Mouse (Mus musculus): ENCODE measurements around the gene Epdr1. TPM values are rescaled to one million over a fixed set of nuclear protein-coding genes. Genes with fewer than 3 reads are reported as not detected.
"Not testable (repeated sequence)": the region's sequence is repeated elsewhere in the genome, so short reads cannot be mapped to it uniquely, and the experiment has no call there.

Epdr1 gene
- polyA plus RNA-seq, 1 experiment from 2014 or later, result 24.5 TPM

DNA sequence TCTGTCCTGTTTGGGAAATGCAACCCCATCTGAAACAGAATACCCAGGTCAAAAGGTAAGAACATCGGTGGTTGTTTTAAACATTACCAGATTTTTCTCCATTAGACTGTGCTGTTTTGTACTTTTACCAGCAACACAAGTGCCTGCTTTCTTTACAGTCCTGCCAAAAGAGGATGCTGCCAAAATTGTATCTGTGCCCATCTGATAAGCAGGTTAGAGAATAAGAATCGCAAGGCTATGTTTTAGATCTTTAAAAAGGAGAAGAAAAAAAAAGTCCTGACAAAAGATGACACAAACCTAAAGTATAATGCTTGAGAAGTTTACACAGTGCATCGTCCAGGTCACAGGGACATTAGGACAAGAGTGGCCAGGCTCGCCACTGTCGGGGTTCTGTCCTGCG lies 20.5 kb downstream of the Epdr1 start:
- H3K9ac ChIP-seq (replicated peaks), result no peak overlapping the region
- no peak overlapping the region for H3K27ac ChIP-seq (replicated peaks)
- 89% methylated on average over 6 of the region's 6 CpGs for WGBS
- ATAC-seq (replicated peaks), result no peak
- H3K4me1 ChIP-seq, result 0 out of 2 replicates have a peak, but pooled peaks cover 2% of the 10 kb centered on the region
- no peaks in the 10 kb centered on the region for H3K36me3 ChIP-seq
- H3K4me2 ChIP-seq (replicated peaks), result no peak overlapping the region
- H3K4me3 ChIP-seq, result no peak overlapping the region
- H3K9me3 ChIP-seq, result no peaks in the 10 kb centered on the region
- no peaks in the 10 kb centered on the region for H3K27me3 ChIP-seq

DNA sequence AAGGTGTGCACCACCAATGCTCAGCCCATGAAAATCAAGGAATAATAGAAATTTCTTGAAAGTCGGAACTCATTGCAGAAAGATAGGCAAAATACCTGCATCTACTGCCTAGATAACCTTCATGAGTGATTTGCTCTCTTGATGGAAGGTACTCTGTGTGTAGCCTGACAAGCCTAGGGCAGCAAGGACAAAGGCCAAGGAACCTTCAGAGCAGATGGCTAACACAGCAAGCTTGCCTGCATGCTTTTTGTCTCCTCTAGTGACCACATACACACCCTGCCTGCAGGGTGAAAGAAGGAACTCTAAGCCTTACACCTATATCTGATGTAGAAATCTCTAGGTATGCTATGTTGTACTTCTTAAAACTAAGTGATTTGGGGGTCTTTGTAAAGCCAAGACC lies 24.6 kb downstream of the Epdr1 start:
- WGBS, result 93% methylated on average over 1 of the region's 1 CpGs
- no peak overlapping the region for H3K4me2 ChIP-seq (replicated peaks)
- H3K4me1 ChIP-seq, result no peaks in the 10 kb centered on the region
- no peaks in the 10 kb centered on the region for H3K9me3 ChIP-seq
- no peak overlapping the region for H3K4me3 ChIP-seq
- H3K9ac ChIP-seq (replicated peaks), result no peak overlapping the region
- no peak for ATAC-seq (replicated peaks)
- H3K27me3 ChIP-seq, result no peaks in the 10 kb centered on the region
- H3K36me3 ChIP-seq, result peaks cover 6% of the 10 kb centered on the region; the same call in 1 of the 2 replicates
- no peak overlapping the region for H3K27ac ChIP-seq (replicated peaks)

- no peak overlapping the region for H3K27ac ChIP-seq (replicated peaks)
- H3K9ac ChIP-seq (replicated peaks), result no peak overlapping the region
- no peaks in the 10 kb centered on the region for H3K27me3 ChIP-seq
- ATAC-seq (replicated peaks), result no peak
- H3K4me2 ChIP-seq (replicated peaks), result no peak overlapping the region
- H3K4me1 ChIP-seq, result no peaks in the 10 kb centered on the region
- no peaks in the 10 kb centered on the region for H3K9me3 ChIP-seq
- WGBS, result 93% methylated on average over 3 of the region's 3 CpGs
- H3K4me3 ChIP-seq, result no peak overlapping the region
- peaks cover 6% of the 10 kb centered on the region; the same call in 1 of the 2 replicates for H3K36me3 ChIP-seq
These were observed 28.5 kb downstream of the Epdr1 start for GRCm38 (mm10) chr13:19590996-19591759.

DNA sequence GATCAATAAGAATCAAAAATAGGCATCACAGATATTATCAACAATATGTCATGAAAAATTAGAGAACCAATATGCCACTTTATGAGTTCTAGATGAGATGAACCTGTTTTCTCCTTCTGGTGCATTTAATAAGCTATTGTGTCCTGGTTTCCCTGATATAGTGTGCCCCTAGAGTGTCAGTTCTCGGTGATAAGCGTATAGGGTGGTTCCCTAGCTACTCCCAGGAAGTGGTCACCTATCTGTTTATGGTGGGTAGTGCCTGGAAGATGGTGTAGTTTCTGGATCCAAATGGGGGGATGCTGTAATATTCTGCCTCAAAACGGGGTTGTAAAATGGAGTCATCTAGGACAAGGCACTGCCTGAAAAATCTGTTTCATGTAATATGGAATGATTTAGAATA lies 43.8 kb downstream of the Epdr1 start:
- no peaks in the 10 kb centered on the region for H3K27me3 ChIP-seq
- no peak overlapping the region for H3K4me3 ChIP-seq
- no peak overlapping the region for H3K27ac ChIP-seq (replicated peaks)
- no peak for ATAC-seq (replicated peaks)
- 83% methylated on average over 3 of the region's 3 CpGs for WGBS
- H3K9ac ChIP-seq (replicated peaks), result no peak overlapping the region
- H3K36me3 ChIP-seq, result no peaks in the 10 kb centered on the region
- H3K4me1 ChIP-seq, result no peaks in the 10 kb centered on the region
- no peak overlapping the region for H3K4me2 ChIP-seq (replicated peaks)
- H3K9me3 ChIP-seq, result no peaks in the 10 kb centered on the region

DNA sequence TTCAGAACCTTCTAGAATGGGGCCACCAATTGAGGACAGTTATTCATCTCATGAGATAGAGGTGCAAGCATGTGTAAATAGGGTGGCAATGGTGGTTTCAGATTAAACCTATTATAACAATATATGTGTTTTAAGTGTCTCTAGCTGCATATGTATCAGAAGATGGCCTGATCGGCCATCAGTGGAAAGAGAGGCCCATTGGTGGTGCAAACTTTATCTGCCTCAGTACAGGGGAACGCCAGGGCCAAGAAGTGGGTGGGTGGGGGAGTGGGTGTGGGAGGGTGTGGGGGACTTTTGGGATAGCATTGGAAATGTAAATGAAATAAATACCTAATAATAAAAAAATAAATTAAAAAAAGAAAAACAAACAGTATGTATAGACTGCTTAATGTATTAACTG lies 45.0 kb downstream of the Epdr1 start:
- H3K36me3 ChIP-seq; H3K4me2 ChIP-seq (replicated peaks); H3K4me3 ChIP-seq; ATAC-seq (replicated peaks); H3K27ac ChIP-seq (replicated peaks); H3K9me3 ChIP-seq; H3K4me1 ChIP-seq; H3K9ac ChIP-seq (replicated peaks); H3K27me3 ChIP-seq: not testable (repeated sequence)
- 96% methylated on average over 2 of the region's 2 CpGs for WGBS

DNA sequence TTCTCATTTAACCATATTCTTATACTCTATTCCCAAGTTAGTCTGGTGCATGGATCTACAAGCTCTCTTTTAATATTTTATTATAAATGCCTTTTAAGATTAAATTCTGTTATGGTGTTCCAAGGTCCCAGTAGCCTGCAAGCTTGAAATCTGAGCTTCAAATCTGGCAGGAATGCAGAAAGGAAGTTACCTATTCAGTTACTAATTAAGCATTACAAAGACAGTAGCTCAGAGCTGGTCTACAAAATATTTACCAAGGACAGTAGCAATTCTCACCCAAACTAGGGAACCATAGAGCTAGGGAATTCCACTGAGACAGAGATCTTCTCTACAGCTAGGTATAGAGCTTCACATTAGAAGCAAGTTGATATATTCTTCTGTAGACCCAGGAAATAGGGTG lies 49.6 kb downstream of the Epdr1 start:
- not testable (repeated sequence) for ATAC-seq (replicated peaks); H3K4me2 ChIP-seq (replicated peaks); H3K4me1 ChIP-seq; H3K9me3 ChIP-seq; H3K27ac ChIP-seq (replicated peaks); H3K27me3 ChIP-seq; H3K4me3 ChIP-seq; H3K9ac ChIP-seq (replicated peaks); H3K36me3 ChIP-seq

GRCm38 (mm10) chr13:19562510-19562909 lies 57.2 kb downstream of the Epdr1 start:
- 93% methylated on average over 1 of the region's 1 CpGs for WGBS
- H3K27me3 ChIP-seq, result no peaks in the 10 kb centered on the region
- no peaks in the 10 kb centered on the region for H3K36me3 ChIP-seq
- H3K9ac ChIP-seq (replicated peaks), result no peak overlapping the region
- H3K4me3 ChIP-seq, result no peak overlapping the region
- H3K4me1 ChIP-seq, result no peaks in the 10 kb centered on the region
- no peak for ATAC-seq (replicated peaks)
- no peak overlapping the region for H3K27ac ChIP-seq (replicated peaks)
- H3K9me3 ChIP-seq, result no peaks in the 10 kb centered on the region
- H3K4me2 ChIP-seq (replicated peaks), result no peak overlapping the region

DNA sequence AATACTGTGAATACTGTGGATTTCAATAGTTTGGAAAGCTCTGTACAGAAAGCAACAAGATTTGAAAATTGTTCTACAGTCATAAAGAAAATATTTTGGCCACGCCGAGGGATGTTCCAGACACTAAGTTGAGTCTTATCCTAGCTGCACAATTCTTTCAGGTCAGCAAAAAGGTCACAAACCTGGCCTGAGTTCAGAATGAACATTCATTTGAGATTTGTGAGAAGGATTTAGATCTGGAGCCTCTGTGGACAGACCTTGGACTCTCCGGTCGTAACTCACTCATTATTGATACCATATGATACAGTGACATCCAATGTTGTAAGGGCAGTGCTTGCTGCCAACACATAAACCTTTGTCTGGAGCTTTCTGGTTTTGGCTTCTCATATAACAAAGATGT lies 64.3 kb downstream of the Epdr1 start:
- 90% methylated on average over 4 of the region's 4 CpGs for WGBS
- no peak overlapping the region for H3K4me3 ChIP-seq
- ATAC-seq (replicated peaks), result no peak

More for the DNA sequence above, 64.3 kb downstream of the Epdr1 start:
- H3K9me3 ChIP-seq, result no peaks in the 10 kb centered on the region
- no peaks in the 10 kb centered on the region for H3K36me3 ChIP-seq
- no peak overlapping the region for H3K9ac ChIP-seq (replicated peaks)
- no peaks in the 10 kb centered on the region for H3K27me3 ChIP-seq
- no peak overlapping the region for H3K4me2 ChIP-seq (replicated peaks)
- no peaks in the 10 kb centered on the region for H3K4me1 ChIP-seq
- no peak overlapping the region for H3K27ac ChIP-seq (replicated peaks)

Other genes with a start within 250 kb of the Epdr1 start
- gene Stard3nl, start 224.1 kb downstream of the Epdr1 start, polyA plus RNA-seq (2015; fragmentation: Nextera tagmentation; extraction: Ambion mirVana), result 183 and 184 TPM in 2 replicates
- gene Sfrp4, start 3.2 kb upstream of the Epdr1 start, polyA plus RNA-seq (2015; fragmentation: Nextera tagmentation; extraction: Ambion mirVana), result 2.0 and 2.8 TPM in 2 replicates
- not detected in 2 replicates for gene Nme8, start 77.9 kb upstream of the Epdr1 start, polyA plus RNA-seq (2015; fragmentation: Nextera tagmentation; extraction: Ambion mirVana)
- gene Gpr141, start 204.3 kb upstream of the Epdr1 start, polyA plus RNA-seq (2015; fragmentation: Nextera tagmentation; extraction: Ambion mirVana), result 0.14 and 0.15 TPM in 2 replicates

Measured in forebrain, embryonic 15.5 days (tissue).